Mouse (Mus musculus) ES-E14 (cell line): ENCODE measurements around the gene Vps37c.

Experiments used
- CHD2 ChIP-seq: IDR thresholded peaks from 2 replicates; pipeline ENCODE4 v1.6.1; 2014; ENCODE audit warnings: mild to moderate bottlenecking, low read depth, low read length, inconsistent platforms
- MAFK ChIP-seq: IDR thresholded peaks from 2 replicates; pipeline ENCODE4 v1.6.1; 2014; ENCODE audit warnings: mild to moderate bottlenecking, low read depth, low read length, inconsistent platforms; ENCODE audit not compliant: insufficient read depth

GRCm38 (mm10) chr19:10665093-10665492 is 23.4 kb upstream of the Vps37c start:
- TF ChIP-seq MAFK: no peak
- TF ChIP-seq CHD2: no peak
